Mouse (Mus musculus) heart, embryonic 15.5 days (tissue): ENCODE results near the gene Stambp. TPM values are rescaled to one million over a fixed set of nuclear protein-coding genes. Genes with fewer than 3 reads are reported as not detected.

Experiments
- ATAC-seq: fragments of 200-750 bp; cut with Nextera tagmentation; replicated peaks from 2 replicates; pipeline ENCODE4 v1.8.0; 2017; ENCODE audit warnings: low read depth, moderate TSS enrichment; ENCODE audit not compliant: insufficient number of reproducible peaks, insufficient read depth, low FRiP score
- H3K27ac ChIP-seq: fragments of 300-500 bp; sonication (generic); 2 replicates; pipeline ENCODE4 v1.5.1; 2015; ENCODE audit warnings: mild to moderate bottlenecking, inconsistent platforms
- H3K27me3 ChIP-seq: fragments of 300-500 bp; sonication (generic); 2 replicates; pipeline ENCODE4 v1.6.1; 2015; ENCODE audit warnings: inconsistent platforms
- H3K36me3 ChIP-seq: fragments of 300-500 bp; sonication (generic); 2 replicates; pipeline ENCODE4 v1.6.1; 2015; ENCODE audit warnings: mild to moderate bottlenecking, inconsistent platforms
- H3K4me1 ChIP-seq: fragments of 300-500 bp; sonication (generic); replicated peaks from 2 replicates; pipeline ENCODE4 v1.6.1; 2015; ENCODE audit warnings: inconsistent platforms
- H3K4me2 ChIP-seq: fragments of 300-500 bp; sonication (generic); 2 replicates; pipeline ENCODE4 v1.6.1; 2015; ENCODE audit warnings: inconsistent platforms, mild to moderate bottlenecking, moderate library complexity
- H3K4me3 ChIP-seq: fragments of 300-500 bp; sonication (generic); 2 replicates; pipeline ENCODE4 v1.5.1; 2015; ENCODE audit warnings: mild to moderate bottlenecking, inconsistent platforms
- H3K9ac ChIP-seq: fragments of 300-500 bp; sonication (generic); 2 replicates; pipeline ENCODE4 v1.6.1; 2015; ENCODE audit warnings: mild to moderate bottlenecking, inconsistent platforms
- H3K9me3 ChIP-seq: fragments of 300-500 bp; sonication (generic); replicated peaks from 2 replicates; pipeline ENCODE4 v1.6.1; 2016; ENCODE audit warnings: inconsistent platforms
- WGBS: fragments of 180-500 bp; shearing (Covaris S2); methylation state at CpG from one replicate; pipeline ENCODE4 v1.1.7; 2015; ENCODE audit warnings: mixed read lengths; 5-methylcytosine and 5-hydroxymethylcytosine counted together
- polyA plus RNA-seq: library from polyadenylated mRNA; unstranded; fragments of >200 nt; fragmentation: Nextera tagmentation; extraction: Ambion mirVana; gene quantifications from 2 replicates; pipeline ENCODE4 v1.2.1, GENCODE M21; 2015

Gene Stambp
- polyA plus RNA-seq, 1 experiment from 2014 or later: 23.6 TPM

GRCm38 (mm10) chr6:83568901-83569862 lies 3.3 kb downstream of the Stambp start:
- Histone ChIP-seq H3K4me3 (no peak overlapping the region), H3K27me3 (no peaks in the 10 kb centered on the region), H3K4me1 (peaks cover 14% of the 10 kb centered on the region), H3K27ac (no peak overlapping the region), H3K36me3 (no peaks in the 10 kb centered on the region; the same call in 1 of the 2 replicates), H3K4me2 (no peak overlapping the region), H3K9ac (no peak overlapping the region), H3K9me3 (no peaks in the 10 kb centered on the region)
- no peak for ATAC-seq
- WGBS: 63% methylated on average over 20 of the region's 20 CpGs

- H3K4me3 ChIP-seq: no peak overlapping the region
Observed at GRCm38 (mm10) chr6:83555972-83556371, 16.6 kb downstream of the Stambp start.

GRCm38 (mm10) chr6:83548346-83548745 lies 24.2 kb downstream of the Stambp start:
- no peak for ATAC-seq
- H3K9me3 ChIP-seq: no peaks in the 10 kb centered on the region
- no peaks in the 10 kb centered on the region for H3K4me1 ChIP-seq
- no peaks in the 10 kb centered on the region for H3K27me3 ChIP-seq
- H3K9ac ChIP-seq: no peak overlapping the region
- H3K27ac ChIP-seq: no peak overlapping the region
- peaks cover 18% of the 10 kb centered on the region for H3K36me3 ChIP-seq
- 56% methylated on average over 5 of the region's 5 CpGs for WGBS
- H3K4me2 ChIP-seq: no peak overlapping the region
- no peak overlapping the region for H3K4me3 ChIP-seq

More at GRCm38 (mm10) chr6:83555972-83556371, 16.6 kb downstream of the Stambp start:
- H3K4me2 ChIP-seq: no peak overlapping the region
- H3K4me1 ChIP-seq: peaks cover 26% of the 10 kb centered on the region
- H3K9me3 ChIP-seq: no peaks in the 10 kb centered on the region
- H3K9ac ChIP-seq: no peak overlapping the region
- WGBS: 36% methylated on average over 6 of the region's 6 CpGs
- peak overlapping the region; percentile 63 for H3K27ac ChIP-seq
- H3K27me3 ChIP-seq: no peaks in the 10 kb centered on the region
- peaks cover 19% of the 10 kb centered on the region for H3K36me3 ChIP-seq
- ATAC-seq: no peak; the same call in 1 of the 2 replicates

GRCm38 (mm10) chr6:83545778-83546177 lies 26.8 kb downstream of the Stambp start:
- H3K27ac ChIP-seq: no peak overlapping the region
- no peak overlapping the region for H3K9ac ChIP-seq
- WGBS: 91% methylated on average over 3 of the region's 3 CpGs
- no peaks in the 10 kb centered on the region for H3K9me3 ChIP-seq
- peaks cover 10% of the 10 kb centered on the region for H3K36me3 ChIP-seq
- H3K4me3 ChIP-seq: no peak overlapping the region
- peaks cover 19% of the 10 kb centered on the region for H3K4me1 ChIP-seq
- no peak for ATAC-seq
- H3K27me3 ChIP-seq: no peaks in the 10 kb centered on the region
- H3K4me2 ChIP-seq: no peak overlapping the region

- Histone ChIP-seq H3K36me3 (peaks cover 3% of the 10 kb centered on the region; the same call in 1 of the 2 replicates), H3K4me1 (peaks cover 25% of the 10 kb centered on the region), H3K9me3 (no peaks in the 10 kb centered on the region), H3K9ac (no peak overlapping the region), H3K4me3 (no peak overlapping the region), H3K4me2 (peak overlapping the region; percentile 14; the same call in 1 of the 2 replicates), H3K27ac (peak overlapping the region; percentile 89), H3K27me3 (no peaks in the 10 kb centered on the region)
- peak; percentile 86 for ATAC-seq
- 43% methylated on average over 11 of the region's 11 CpGs for WGBS
Observed at GRCm38 (mm10) chr6:83541756-83542456, 30.6 kb downstream of the Stambp start.

GRCm38 (mm10) chr6:83540017-83540416 lies 32.5 kb downstream of the Stambp start:
- Histone ChIP-seq H3K36me3 (no peaks in the 10 kb centered on the region), H3K4me3 (no peak overlapping the region), H3K27ac (peak overlapping the region; percentile 11), H3K9ac (no peak overlapping the region), H3K9me3 (no peaks in the 10 kb centered on the region), H3K4me1 (peaks cover 25% of the 10 kb centered on the region), H3K4me2 (no peak overlapping the region), H3K27me3 (no peaks in the 10 kb centered on the region)
- no peak for ATAC-seq
- 47% methylated on average over 4 of the region's 4 CpGs for WGBS

GRCm38 (mm10) chr6:83536795-83537059 lies 35.8 kb downstream of the Stambp start:
- Histone ChIP-seq H3K4me3 (no peak overlapping the region), H3K9me3 (no peaks in the 10 kb centered on the region), H3K9ac (no peak overlapping the region), H3K4me1 (peaks cover 12% of the 10 kb centered on the region), H3K4me2 (no peak overlapping the region), H3K27ac (no peak overlapping the region; the same call in 1 of the 2 replicates), H3K36me3 (no peaks in the 10 kb centered on the region), H3K27me3 (no peaks in the 10 kb centered on the region; the same call in 1 of the 2 replicates)
- 48% methylated on average over 6 of the region's 6 CpGs for WGBS
- no peak for ATAC-seq

DNA sequence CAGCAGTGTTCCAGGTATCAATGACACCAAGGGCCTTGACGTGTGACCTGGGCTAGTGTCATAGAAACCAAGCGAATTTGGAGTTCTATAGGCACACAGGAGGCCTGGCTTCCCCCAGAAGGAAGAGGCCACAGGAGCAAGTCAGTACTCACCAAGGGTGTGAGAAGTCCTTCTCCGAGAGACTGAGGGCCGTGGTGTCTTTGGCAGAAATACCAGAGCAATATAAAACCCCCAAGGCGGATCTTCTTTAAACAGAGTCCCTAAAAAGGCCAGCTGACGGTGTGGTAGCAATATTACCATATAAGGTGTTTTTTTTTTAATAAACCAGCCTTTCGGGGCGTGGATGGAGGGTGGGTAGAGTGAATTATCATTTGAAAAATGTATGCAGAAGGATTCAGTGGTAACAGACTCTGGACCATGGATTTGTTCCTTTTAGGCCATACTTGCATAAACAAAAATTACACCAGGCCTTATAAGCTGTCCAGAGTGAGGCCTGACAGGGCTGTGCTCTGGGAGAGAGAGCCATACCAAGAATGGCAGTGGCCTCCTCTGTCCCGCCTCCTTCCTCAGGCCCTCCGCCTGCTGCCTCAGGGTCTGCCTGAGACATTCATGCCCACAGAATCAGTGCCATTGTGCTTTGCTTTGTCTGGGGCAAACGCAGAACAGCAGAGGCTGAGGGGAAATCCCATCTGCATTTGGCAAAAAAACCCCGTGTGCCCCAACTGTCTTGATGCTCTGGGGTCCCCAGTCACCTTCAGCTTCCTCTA lies 36.3 kb downstream of the Stambp start, which contains the start of gene Actg2:
Gene Actg2 (minus strand): TSS at position 238 of the 767 bp plus-strand sequence.
- ATAC-seq: no peak
- Histone ChIP-seq H3K4me3 (no peak within 1 kb of the TSS), H3K4me2 (no peak within 1 kb of the TSS), H3K27me3 (no peaks in the 10 kb centered on the region; the same call in 1 of the 2 replicates), H3K36me3 (no peaks in the 10 kb centered on the region), H3K9ac (no peak within 1 kb of the TSS), H3K4me1 (peaks cover 8% of the 10 kb centered on the region; the same call in 1 of the 2 replicates), H3K9me3 (no peaks in the 10 kb centered on the region), H3K27ac (no peak within 1 kb of the TSS; the same call in 1 of the 2 replicates)
- WGBS: 69% methylated on average over 12 of the region's 12 CpGs

GRCm38 (mm10) chr6:83532608-83533007 lies 39.9 kb downstream of the Stambp start:
- WGBS: 70% methylated on average over 2 of the region's 2 CpGs
- Histone ChIP-seq H3K27me3 (no peaks in the 10 kb centered on the region; the same call in 1 of the 2 replicates), H3K4me3 (no peak overlapping the region), H3K9ac (no peak overlapping the region), H3K4me1 (no peaks in the 10 kb centered on the region), H3K9me3 (no peaks in the 10 kb centered on the region), H3K36me3 (no peaks in the 10 kb centered on the region), H3K27ac (no peak overlapping the region), H3K4me2 (no peak overlapping the region)
- no peak for ATAC-seq

- WGBS: 26% methylated on average over 6 of the region's 6 CpGs
- no peak for ATAC-seq
Observed at GRCm38 (mm10) chr6:83523194-83523593, 49.3 kb downstream of the Stambp start.

DNA sequence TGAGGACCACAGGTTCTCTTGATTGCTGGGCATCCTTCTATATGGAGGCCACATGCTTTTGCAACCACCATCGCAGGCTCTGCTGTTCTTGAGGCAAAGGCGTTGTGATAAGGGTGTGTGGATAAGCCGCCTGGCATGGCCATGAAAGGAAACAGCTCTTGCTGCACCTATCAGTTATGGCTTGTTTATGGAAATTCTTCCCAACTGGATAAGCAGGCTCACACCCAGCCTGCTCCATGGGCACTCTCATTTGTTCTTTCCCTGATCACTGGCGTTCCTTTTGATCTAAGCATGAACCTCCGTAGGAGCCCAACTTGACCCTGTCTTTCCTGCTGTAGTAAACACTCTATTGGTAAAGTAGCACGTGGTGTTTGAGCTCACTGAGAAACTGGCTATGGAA lies 50.7 kb downstream of the Stambp start:
- H3K27me3 ChIP-seq: no peaks in the 10 kb centered on the region
- no peak; the same call in 1 of the 2 replicates for ATAC-seq
- 25% methylated on average over 6 of the region's 6 CpGs for WGBS
- no peaks in the 10 kb centered on the region for H3K9me3 ChIP-seq
- peaks cover 9% of the 10 kb centered on the region; the same call in 1 of the 2 replicates for H3K4me1 ChIP-seq
- no peak overlapping the region for H3K27ac ChIP-seq
- H3K9ac ChIP-seq: no peak overlapping the region
- H3K4me2 ChIP-seq: no peak overlapping the region
- no peaks in the 10 kb centered on the region for H3K36me3 ChIP-seq
- no peak overlapping the region for H3K4me3 ChIP-seq

More at GRCm38 (mm10) chr6:83523194-83523593, 49.3 kb downstream of the Stambp start:
- Histone ChIP-seq H3K4me3 (no peak overlapping the region), H3K4me2 (no peak overlapping the region), H3K4me1 (peaks cover 9% of the 10 kb centered on the region; the same call in 1 of the 2 replicates), H3K27me3 (no peaks in the 10 kb centered on the region), H3K36me3 (no peaks in the 10 kb centered on the region), H3K9ac (no peak overlapping the region), H3K9me3 (no peaks in the 10 kb centered on the region), H3K27ac (no peak overlapping the region)
